Mouse (Mus musculus): Measurements from ENCODE around the gene Ywhah.

DNA sequence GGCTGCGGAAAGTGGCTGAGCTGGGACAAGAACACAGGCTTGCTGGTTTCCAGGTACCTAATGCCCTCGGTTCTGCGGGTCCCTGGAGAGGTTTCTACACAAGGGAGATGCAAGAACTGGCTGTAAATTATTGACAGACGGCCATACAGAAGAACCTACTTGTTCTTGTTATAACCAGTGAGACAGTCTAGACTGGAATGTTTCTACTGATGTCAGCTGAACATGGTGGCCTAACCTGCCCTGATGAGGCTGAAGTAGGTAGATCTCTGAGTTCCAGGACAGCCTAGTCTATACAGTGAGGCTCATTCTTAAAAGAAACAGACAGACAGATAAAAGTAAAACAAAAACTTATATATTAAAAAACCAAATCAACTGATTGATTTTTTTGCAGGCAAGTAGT, 14.5 kb upstream of the Ywhah start:
- no peak for TF ChIP-seq CTCF (IDR thresholded peaks at IDR 0.05; ENCODE audit: low read depth, low read length)
- no peak for TF ChIP-seq POLR2A (IDR thresholded peaks at IDR 0.05; ENCODE audit: extremely low read depth, insufficient read depth, low read length)

Measured in liver, adult 2 months (tissue).